Mouse (Mus musculus) CH12.LX (cell line): ENCODE measurements at regions not wholly inside any gene's neighbourhood (a gene's known extent, or its start where the extent isn't known, plus 50 kb on each side); places are given as distances from the start of the nearest gene placed in this dataset.

ENCODE experiments used
- DNase-seq: peaks from one replicate; pipeline ENCODE4 v3.0.0-alpha.2; 2013; ENCODE audit errors: extremely low read depth
- H3K27ac ChIP-seq: 2 replicates; pipeline ENCODE4 v1.5.1; 2012; ENCODE audit warnings: low read depth, mild to moderate bottlenecking, control low read depth, moderate library complexity; ENCODE audit not compliant: insufficient read depth
- H3K27me3 ChIP-seq: replicated peaks from 2 replicates; pipeline ENCODE3; 2012; ENCODE audit warnings: inconsistent platforms
- H3K36me3 ChIP-seq, 2 experiments: replicated peaks in 1 of 2; 2 replicates each; pipeline versions ENCODE3 to v1.6.1; 2012; ENCODE audit warnings: inconsistent platforms in 1 of 2, low read length in 1 of 2, mild to moderate bottlenecking in 1 of 2, mixed read lengths in 1 of 2, moderate library complexity in 1 of 2; ENCODE audit not compliant: control insufficient read depth in 1 of 2, insufficient read depth in 1 of 2
- H3K4me1 ChIP-seq, 2 experiments: 2 replicates each; pipeline ENCODE4 v1.6.1; 2012; ENCODE audit warnings: inconsistent platforms in 1 of 2, moderate library complexity in 1 of 2; ENCODE audit not compliant: insufficient read depth in 2 of 2, control insufficient read depth in 1 of 2
- H3K4me2 ChIP-seq: 2 replicates; pipeline ENCODE4 v1.6.1; 2012; ENCODE audit warnings: low read depth, mild to moderate bottlenecking, control low read depth; ENCODE audit not compliant: poor library complexity, insufficient read depth, severe bottlenecking
- H3K4me3 ChIP-seq, 3 experiments: fragments of 150-350 bp in 1 of 3; sonication (generic) in 1 of 3; replicated peaks in 1 of 3; 2 replicates each; pipeline versions ENCODE3 to v1.5.1; 2011 to 2012; ENCODE audit warnings: low read depth in 2 of 3, low read length in 2 of 3, mild to moderate bottlenecking in 2 of 3, moderate library complexity in 2 of 3, control low read depth in 1 of 3, improper control_type of control experiment in 1 of 3, inconsistent platforms in 1 of 3, mixed read lengths in 1 of 3; ENCODE audit not compliant: poor library complexity in 1 of 3
- H3K79me2 ChIP-seq: replicated peaks from 2 replicates; pipeline ENCODE4 v1.6.1; 2012; ENCODE audit warnings: mild to moderate bottlenecking, moderate library complexity; ENCODE audit not compliant: control insufficient read depth, poor library complexity, insufficient read depth, severe bottlenecking; ENCODE audit errors: extremely low read depth
- H3K9ac ChIP-seq: 2 replicates; pipeline ENCODE4 v1.6.1; 2012; ENCODE audit warnings: low read depth, mild to moderate bottlenecking, control low read depth, moderate library complexity; ENCODE audit not compliant: insufficient read depth
- H3K9me3 ChIP-seq: replicated peaks from 2 replicates; pipeline ENCODE3; 2012; ENCODE audit warnings: low read length, inconsistent platforms, mixed read lengths
- BHLHE40 ChIP-seq: IDR thresholded peaks from 2 replicates; pipeline ENCODE4 v1.6.1; 2011; ENCODE audit warnings: mild to moderate bottlenecking, low read depth, low read length, improper control_type of control experiment
- CHD2 ChIP-seq: IDR thresholded peaks from 2 replicates; pipeline ENCODE4 v1.6.1; 2011; ENCODE audit warnings: low read length, improper control_type of control experiment
- ETS1 ChIP-seq: conservative IDR thresholded peaks from 2 replicates; pipeline ENCODE4 v1.6.1; 2012; ENCODE audit warnings: low read depth, mild to moderate bottlenecking, inconsistent platforms, low read length, improper control_type of control experiment, moderate library complexity
- GABPA ChIP-seq: IDR thresholded peaks from 2 replicates; pipeline ENCODE4 v1.6.1; 2012; ENCODE audit warnings: low read depth, low read length, improper control_type of control experiment, inconsistent platforms; ENCODE audit not compliant: insufficient replicate concordance
- HCFC1 ChIP-seq: IDR thresholded peaks from 2 replicates; pipeline ENCODE4 v1.6.1; 2012; ENCODE audit warnings: low read depth, mild to moderate bottlenecking, inconsistent platforms, low read length, improper control_type of control experiment
- IRF4 ChIP-seq: IDR thresholded peaks from 2 replicates; pipeline ENCODE4 v1.6.1; 2014; ENCODE audit warnings: low read depth, mild to moderate bottlenecking, inconsistent platforms, low read length, improper control_type of control experiment
- JUND ChIP-seq: conservative IDR thresholded peaks from 2 replicates; pipeline ENCODE4 v1.6.1; 2011; ENCODE audit warnings: low read depth, low read length, improper control_type of control experiment
- KAT2A ChIP-seq: IDR thresholded peaks from 2 replicates; pipeline ENCODE4 v1.6.1; 2012; ENCODE audit warnings: low read length, improper control_type of control experiment, inconsistent platforms; ENCODE audit not compliant: insufficient replicate concordance
- MAX ChIP-seq: IDR thresholded peaks from 2 replicates; pipeline ENCODE4 v1.6.1; 2011; ENCODE audit warnings: low read length, improper control_type of control experiment
- MAZ ChIP-seq: IDR thresholded peaks from 2 replicates; pipeline ENCODE4 v1.6.1; 2012; ENCODE audit warnings: low read depth, mild to moderate bottlenecking, inconsistent platforms, low read length, improper control_type of control experiment, moderate library complexity
- MEF2A ChIP-seq: IDR thresholded peaks from 2 replicates; pipeline ENCODE4 v1.6.1; 2014; ENCODE audit warnings: low read depth, mild to moderate bottlenecking, inconsistent platforms, low read length, improper control_type of control experiment, borderline replicate concordance
- POLR2A ChIP-seq: IDR thresholded peaks from 2 replicates; pipeline ENCODE4 v1.6.1; 2011; ENCODE audit warnings: low read depth, mild to moderate bottlenecking, improper control_type of control experiment, low read length
- POLR2AphosphoS2 ChIP-seq: IDR thresholded peaks from 2 replicates; pipeline ENCODE4 v1.6.1; 2011; ENCODE audit warnings: low read depth, low read length, improper control_type of control experiment
- RCOR1 ChIP-seq: conservative IDR thresholded peaks from 2 replicates; pipeline ENCODE4 v1.6.1; 2012; ENCODE audit warnings: low read depth, mild to moderate bottlenecking, inconsistent platforms, low read length, improper control_type of control experiment
- SMC3 ChIP-seq: IDR thresholded peaks from 2 replicates; pipeline ENCODE4 v1.6.1; 2011; ENCODE audit warnings: low read depth, low read length, improper control_type of control experiment
- TCF12 ChIP-seq: IDR thresholded peaks from 2 replicates; pipeline ENCODE4 v1.6.1; 2014; ENCODE audit warnings: low read depth, mild to moderate bottlenecking, inconsistent platforms, low read length, improper control_type of control experiment
- USF1 ChIP-seq: IDR thresholded peaks from 2 replicates; pipeline ENCODE4 v1.6.1; 2014; ENCODE audit warnings: low read depth, mild to moderate bottlenecking, inconsistent platforms, low read length, improper control_type of control experiment
- ZC3H11A ChIP-seq: IDR thresholded peaks from 2 replicates; pipeline ENCODE4 v1.6.1; 2012; ENCODE audit warnings: low read depth, mild to moderate bottlenecking, inconsistent platforms, low read length, improper control_type of control experiment
- ZKSCAN1 ChIP-seq: IDR thresholded peaks from 2 replicates; pipeline ENCODE4 v1.6.1; 2012; ENCODE audit warnings: low read depth, inconsistent platforms, low read length, improper control_type of control experiment, borderline replicate concordance
- dilution Hi-C: fragments of 300-500 bp; cut with MboI; formaldehyde crosslinking; loops from 2 replicates; pipeline ENCODE4 v1.14.3; 2020; ENCODE audit warnings: low sequenced_read_pairs; ENCODE audit not compliant: extremely low pct_unique_long_range_greater_than_20kb, extremely low pct_ligation_motif_present
- in situ Hi-C: fragments of 300-500 bp; cut with MboI; formaldehyde crosslinking; loops from 3 replicates; pipeline ENCODE4 v1.14.3; 2019; ENCODE audit warnings: low sequenced_read_pairs, low pct_ligation_motif_present, low pct_unique_long_range_greater_than_20kb, mixed read lengths

- Histone ChIP-seq H3K79me2 (no peaks in the 10 kb centered on the region), H3K27ac (no peak overlapping the region), H3K4me1 (no peaks in the 10 kb centered on the region), H3K9ac (no peak overlapping the region), H3K27me3 (no peaks in the 10 kb centered on the region), H3K36me3 (no peaks in the 10 kb centered on the region), H3K9me3 (no peaks in the 10 kb centered on the region), H3K4me2 (no peak overlapping the region), H3K4me3 (no peak overlapping the region)
- dilution Hi-C loops (no loop called here), in situ Hi-C loops (loop anchor here (10.0 to 25.0 kb wide), 2 partner anchors 279 to 992 kb away; no protein-coding TSS in a partner anchor)
- TF ChIP-seq POLR2AphosphoS2 (no peak), TCF12 (no peak), ZKSCAN1 (no peak), BHLHE40 (no peak), MAZ (no peak), CHD2 (no peak), ETS1 (no peak)
- no peak for DNase-seq
These were observed 599.0 kb upstream of the Gm19410 start for GRCm38 (mm10) chr8:35166611-35167010.

GRCm38 (mm10) chr8:35171536-35172310, 593.9 kb upstream of the Gm19410 start:
- dilution Hi-C loops = no loop called here
- in situ Hi-C loops = loop anchor here (25.0 kb wide), 1 partner anchor 284 kb away; no protein-coding TSS in a partner anchor
- no peaks in the 10 kb centered on the region for H3K27me3 ChIP-seq

GRCm38 (mm10) chr8:35177314-35177713, 588.3 kb upstream of the Gm19410 start:
- Histone ChIP-seq H3K9ac (no peak overlapping the region), H3K27ac (no peak overlapping the region), H3K36me3 (no peaks in the 10 kb centered on the region), H3K79me2 (no peaks in the 10 kb centered on the region), H3K27me3 (no peaks in the 10 kb centered on the region), H3K9me3 (no peaks in the 10 kb centered on the region), H3K4me3 (no peak overlapping the region), H3K4me1 (peaks cover 3 to 9% of the 10 kb centered on the region in 2 experiments; a peak in 3 of 4 replicates), H3K4me2 (no peak overlapping the region)
- dilution Hi-C loops = no loop called here
- no peak for TF ChIP-seq ETS1
- no peak for TF ChIP-seq SMC3
- no peak for TF ChIP-seq KAT2A
- no peak for TF ChIP-seq HCFC1
- TF ChIP-seq GABPA = no peak
- TF ChIP-seq IRF4 = no peak
- TF ChIP-seq USF1 = no peak
- TF ChIP-seq ZC3H11A = no peak
- in situ Hi-C loops = no loop called here
- no peak for DNase-seq

More at GRCm38 (mm10) chr8:35171536-35172310, 593.9 kb upstream of the Gm19410 start:
- Histone ChIP-seq H3K4me2 (no peak overlapping the region), H3K9me3 (no peaks in the 10 kb centered on the region), H3K79me2 (no peaks in the 10 kb centered on the region), H3K36me3 (no peaks in the 10 kb centered on the region), H3K4me1 (no peaks in the 10 kb centered on the region), H3K4me3 (no peak overlapping the region), H3K9ac (no peak overlapping the region), H3K27ac (no peak overlapping the region)
- no peak for TF ChIP-seq POLR2A
- no peak for TF ChIP-seq RCOR1
- no peak for TF ChIP-seq JUND
- TF ChIP-seq MEF2A = no peak
- no peak for TF ChIP-seq HCFC1
- TF ChIP-seq MAX = no peak
- TF ChIP-seq MAZ = no peak
- TF ChIP-seq IRF4 = no peak
- no peak for TF ChIP-seq POLR2AphosphoS2
- no peak for DNase-seq
